Mouse (Mus musculus) kidney, postnatal 0 days (tissue): ENCODE measurements around the gene Olfr370. TPM values are rescaled to one million over a fixed set of nuclear protein-coding genes. Genes with fewer than 3 reads are reported as not detected.
"Not testable (repeated sequence)": the region's sequence is repeated elsewhere in the genome, so short reads cannot be mapped to it uniquely, and the experiment has no call there.

Experiments
- ATAC-seq: fragments of 200-750 bp; cut with Nextera tagmentation; replicated peaks from 2 replicates; pipeline ENCODE4 v1.8.0; 2017; ENCODE audit warnings: low read depth, moderate number of reproducible peaks, moderate TSS enrichment, moderate library complexity; ENCODE audit not compliant: low FRiP score
- DNase-seq: peaks from one replicate; pipeline ENCODE4 v3.0.0-alpha.2; 2016; ENCODE audit warnings: low spot score
- H3K27ac ChIP-seq: fragments of 300-500 bp; sonication (generic); 2 replicates; pipeline ENCODE4 v1.5.1; 2014; ENCODE audit warnings: mild to moderate bottlenecking
- H3K27me3 ChIP-seq: fragments of 300-500 bp; sonication (generic); 2 replicates; pipeline ENCODE4 v1.6.1; 2014; ENCODE audit warnings: low read length, mixed read lengths; ENCODE audit not compliant: insufficient read depth
- H3K36me3 ChIP-seq: fragments of 300-500 bp; sonication (generic); 2 replicates; pipeline ENCODE4 v1.6.1; 2014; ENCODE audit warnings: low read length, mixed read lengths; ENCODE audit not compliant: insufficient read depth
- H3K4me1 ChIP-seq: fragments of 300-500 bp; sonication (generic); replicated peaks from 2 replicates; pipeline ENCODE4 v1.6.1; 2014; ENCODE audit warnings: antibody characterized with exemption, low read length, mixed read lengths; ENCODE audit not compliant: insufficient read depth
- H3K4me2 ChIP-seq: fragments of 300-500 bp; sonication (generic); 2 replicates; pipeline ENCODE4 v1.6.1; 2014; ENCODE audit warnings: mild to moderate bottlenecking, low read length, moderate library complexity, mixed read lengths
- H3K4me3 ChIP-seq: fragments of 300-500 bp; sonication (generic); replicated peaks from 2 replicates; pipeline ENCODE4 v1.5.1; 2014; ENCODE audit warnings: low read depth, low read length
- H3K9ac ChIP-seq: fragments of 300-500 bp; sonication (generic); 2 replicates; pipeline ENCODE4 v1.6.1; 2014; ENCODE audit warnings: low read depth, low read length
- H3K9me3 ChIP-seq: fragments of 300-500 bp; sonication (generic); replicated peaks from 2 replicates; pipeline ENCODE4 v1.6.1; 2016; ENCODE audit warnings: low read length, inconsistent platforms, mixed read lengths
- CTCF ChIP-seq: IDR thresholded peaks from 2 replicates; pipeline ENCODE4 v1.5.1; 2016; ENCODE audit warnings: antibody characterized with exemption, low read depth, mild to moderate bottlenecking, moderate library complexity
- WGBS: fragments of 180-500 bp; shearing (Covaris S2); extraction: QIAGEN DNeasy Blood & Tissue Kit; methylation state at CpG from one replicate; pipeline ENCODE4 v1.1.7; 2014; 5-methylcytosine and 5-hydroxymethylcytosine counted together
- polyA plus RNA-seq: library from polyadenylated mRNA; unstranded; fragments of >200 nt; fragmentation: Nextera tagmentation; extraction: Ambion mirVana; gene quantifications from 2 replicates; pipeline ENCODE4 v1.2.1, GENCODE M21; 2015

The Olfr370 gene
- polyA plus RNA-seq = not detected in 2 replicates

DNA sequence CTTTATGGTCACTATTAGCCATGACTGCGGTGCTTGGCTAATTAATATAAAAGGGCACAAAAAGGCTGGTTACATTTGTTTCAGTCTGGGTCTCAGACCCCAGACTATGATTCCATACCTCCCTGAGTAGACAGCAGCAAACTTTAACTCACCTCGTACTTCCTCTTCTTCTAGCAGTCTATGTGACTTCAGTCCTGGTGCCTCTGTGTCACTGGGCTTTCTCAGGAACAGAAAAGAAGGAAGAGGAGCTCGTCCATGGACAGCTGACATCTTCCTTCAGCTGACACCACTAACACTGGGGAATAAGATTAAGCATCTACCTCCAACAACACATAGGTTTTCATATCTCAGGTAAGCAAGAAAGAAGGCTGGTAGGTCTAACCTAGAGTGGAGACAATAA, at the start of gene Olfr370:
Gene Olfr370 (plus strand): TSS at position 45 of the 400 bp plus-strand sequence.
- H3K9me3 ChIP-seq = no peaks in the 10 kb centered on the region
- no peak for ATAC-seq
- no peak within 1 kb of the TSS for H3K27ac ChIP-seq
- DNase-seq = no peak
- no peak for TF ChIP-seq CTCF
- no peak within 1 kb of the TSS for H3K4me3 ChIP-seq
- H3K36me3 ChIP-seq = no peaks in the 10 kb centered on the region
- WGBS = 79% methylated on average over 3 of the region's 3 CpGs
- no peak within 1 kb of the TSS for H3K4me2 ChIP-seq
- no peaks in the 10 kb centered on the region for H3K4me1 ChIP-seq
- H3K9ac ChIP-seq = no peak within 1 kb of the TSS
- H3K27me3 ChIP-seq = no peaks in the 10 kb centered on the region

- Histone ChIP-seq H3K9ac (no peak overlapping the region), H3K27me3 (no peaks in the 10 kb centered on the region), H3K4me2 (no peak overlapping the region), H3K27ac (no peak overlapping the region), H3K36me3 (no peaks in the 10 kb centered on the region), H3K4me3 (no peak overlapping the region), H3K4me1 (no peaks in the 10 kb centered on the region), H3K9me3 (no peaks in the 10 kb centered on the region)
- no peak for DNase-seq
- ATAC-seq = no peak
- no peak for TF ChIP-seq CTCF
- WGBS = 81% methylated on average over 3 of the region's 3 CpGs
Observed at GRCm38 (mm10) chr8:83511696-83512095, 23.9 kb upstream of the Olfr370 start.

- Histone ChIP-seq H3K27me3 (no peaks in the 10 kb centered on the region), H3K27ac (no peak overlapping the region), H3K9me3 (no peaks in the 10 kb centered on the region), H3K4me2 (no peak overlapping the region), H3K4me3 (no peak overlapping the region), H3K36me3 (no peaks in the 10 kb centered on the region), H3K9ac (no peak overlapping the region), H3K4me1 (no peaks in the 10 kb centered on the region)
- WGBS = 73% methylated on average over 3 of the region's 3 CpGs
- DNase-seq (no peak), ATAC-seq (no peak)
- no peak for TF ChIP-seq CTCF
Observed at GRCm38 (mm10) chr8:83520432-83520831, 15.1 kb upstream of the Olfr370 start.

DNA sequence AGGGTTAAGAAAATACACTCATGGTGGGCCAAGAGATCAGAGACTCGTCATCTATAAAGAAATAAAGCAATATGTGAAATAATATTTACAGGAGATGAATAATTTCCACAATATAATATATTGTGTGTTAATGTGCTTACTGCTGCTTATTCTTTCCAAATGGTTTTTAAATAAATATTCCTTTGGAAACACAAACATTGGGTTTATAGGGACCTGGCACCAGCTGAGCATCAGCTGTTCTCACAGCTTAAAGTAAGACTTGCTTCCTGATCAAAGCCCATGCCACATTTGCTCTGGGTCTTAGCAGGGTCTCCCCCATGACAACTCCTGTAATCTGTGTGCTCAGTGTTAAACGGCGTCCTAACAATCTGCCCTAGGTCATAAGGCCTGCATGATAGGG, 14.7 kb upstream of the Olfr370 start:
- H3K27me3 ChIP-seq, H3K27ac ChIP-seq, H3K4me3 ChIP-seq, H3K4me1 ChIP-seq, DNase-seq, H3K9me3 ChIP-seq, H3K9ac ChIP-seq, ATAC-seq, H3K4me2 ChIP-seq, H3K36me3 ChIP-seq: not testable (repeated sequence)
- 72% methylated on average over 3 of the region's 3 CpGs for WGBS

- Histone ChIP-seq H3K27me3 (no peaks in the 10 kb centered on the region), H3K4me1 (no peaks in the 10 kb centered on the region), H3K36me3 (no peaks in the 10 kb centered on the region), H3K4me3 (no peak overlapping the region), H3K9ac (no peak overlapping the region), H3K27ac (no peak overlapping the region), H3K9me3 (no peaks in the 10 kb centered on the region), H3K4me2 (no peak overlapping the region)
- DNase-seq (no peak), ATAC-seq (no peak)
- no peak for TF ChIP-seq CTCF
- 44% methylated on average over 1 of the region's 1 CpGs for WGBS
Observed at GRCm38 (mm10) chr8:83521310-83521709, 14.3 kb upstream of the Olfr370 start.

DNA sequence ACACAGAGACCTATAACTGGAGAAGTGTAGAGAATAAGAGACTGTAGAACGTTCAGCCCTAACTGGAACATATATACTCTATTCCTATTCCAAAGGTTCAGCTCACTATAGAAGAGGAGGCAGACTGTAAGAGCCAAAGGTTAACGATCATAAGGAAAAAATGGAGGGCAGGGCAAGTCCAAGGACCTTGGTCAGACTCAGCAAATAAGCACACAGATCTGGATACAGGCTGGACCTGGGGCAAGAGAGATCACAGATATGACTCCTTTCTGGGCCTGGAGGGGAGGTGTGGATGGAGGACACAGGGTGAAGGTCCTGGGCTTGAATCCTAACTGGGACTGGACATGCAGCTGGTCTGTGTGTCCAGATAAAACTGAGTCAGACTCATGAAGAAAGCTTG, 778 bp upstream of the Olfr370 start:
- DNase-seq (no peak), ATAC-seq (no peak)
- Histone ChIP-seq H3K9me3 (no peaks in the 10 kb centered on the region), H3K4me2 (no peak overlapping the region), H3K9ac (no peak overlapping the region), H3K36me3 (no peaks in the 10 kb centered on the region), H3K27ac (no peak overlapping the region), H3K4me3 (no peak overlapping the region), H3K27me3 (no peaks in the 10 kb centered on the region), H3K4me1 (no peaks in the 10 kb centered on the region)
- WGBS = 80% methylated on average over 2 of the region's 2 CpGs
- no peak for TF ChIP-seq CTCF

DNA sequence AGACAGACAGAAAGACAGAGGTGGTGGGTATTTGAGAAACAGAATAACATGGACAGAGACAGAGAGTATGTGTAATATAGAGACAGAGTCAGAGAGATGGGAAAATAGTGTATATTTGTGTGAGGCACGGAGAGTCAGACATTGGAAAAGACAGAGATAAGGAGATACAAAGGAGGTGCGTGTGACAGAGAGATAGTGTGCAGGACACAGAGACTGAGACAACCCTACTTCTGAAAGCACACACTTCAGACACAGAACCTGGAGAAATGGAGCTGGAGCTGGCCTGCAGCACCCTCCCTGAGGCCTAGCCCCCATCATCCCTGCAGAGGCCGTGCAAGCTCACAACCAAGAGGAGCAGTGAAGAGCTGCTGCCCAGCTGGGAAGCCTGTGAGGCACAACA, 27.1 kb downstream of the Olfr370 start:
- no peak overlapping the region for H3K27ac ChIP-seq
- no peak overlapping the region for H3K4me2 ChIP-seq
- no peak overlapping the region for H3K4me3 ChIP-seq
- no peak for DNase-seq
- no peaks in the 10 kb centered on the region for H3K27me3 ChIP-seq
- no peaks in the 10 kb centered on the region for H3K9me3 ChIP-seq
- no peaks in the 10 kb centered on the region for H3K36me3 ChIP-seq
- TF ChIP-seq CTCF = no peak
- 75% methylated on average over 3 of the region's 3 CpGs for WGBS
- H3K4me1 ChIP-seq = peaks cover 4% of the 10 kb centered on the region
- no peak overlapping the region for H3K9ac ChIP-seq
- ATAC-seq = no peak
